Mouse (Mus musculus) urinary bladder, postnatal 25 days (tissue): ENCODE data around the gene Zfp799.
A peak's percentile ranks its signal among the peaks of the same experiment; 100 is the strongest.
"Not testable (repeated sequence)": the region's sequence is repeated elsewhere in the genome, so short reads cannot be mapped to it uniquely, and the experiment has no call there.

Experiments used
- DNase-seq: peaks from one replicate; pipeline ENCODE4 v3.0.0; 2022; ENCODE audit warnings: low spot score

The Zfp799 gene

GRCm38 (mm10) chr17:32829540-32830417 lies at the start of gene Zfp799:
Zfp799 (minus strand) TSS chr17:32830261.
- DNase-seq = peak; percentile 51

- no peak for DNase-seq
Observed at GRCm38 (mm10) chr17:32878773-32879172, 48.7 kb upstream of the Zfp799 start.

- DNase-seq = no peak
Observed at GRCm38 (mm10) chr17:32877471-32878171, 47.6 kb upstream of the Zfp799 start.

GRCm38 (mm10) chr17:32872696-32873095 lies 42.6 kb upstream of the Zfp799 start:
- no peak for DNase-seq

GRCm38 (mm10) chr17:32872091-32872490 lies 42.0 kb upstream of the Zfp799 start:
- no peak for DNase-seq

- DNase-seq = no peak
Observed at GRCm38 (mm10) chr17:32871483-32871882, 41.4 kb upstream of the Zfp799 start.

GRCm38 (mm10) chr17:32867266-32867665 lies 37.2 kb upstream of the Zfp799 start:
- not testable (repeated sequence) for DNase-seq

GRCm38 (mm10) chr17:32856713-32857112 lies 26.7 kb upstream of the Zfp799 start:
- not testable (repeated sequence) for DNase-seq

- DNase-seq = no peak
Observed at GRCm38 (mm10) chr17:32851581-32851980, 21.5 kb upstream of the Zfp799 start.

GRCm38 (mm10) chr17:32841388-32841787 lies 11.3 kb upstream of the Zfp799 start:
- no peak for DNase-seq

GRCm38 (mm10) chr17:32839083-32839802 lies 9.2 kb upstream of the Zfp799 start:
- no peak for DNase-seq

- no peak for DNase-seq
Observed at GRCm38 (mm10) chr17:32830418-32830782, 339 bp upstream of the Zfp799 start.

- DNase-seq = no peak
Observed at GRCm38 (mm10) chr17:32816074-32816784, 13.8 kb downstream of the Zfp799 start.

GRCm38 (mm10) chr17:32814136-32814535 lies 15.9 kb downstream of the Zfp799 start:
- no peak for DNase-seq

GRCm38 (mm10) chr17:32810648-32811047 lies 19.4 kb downstream of the Zfp799 start:
- DNase-seq = no peak

GRCm38 (mm10) chr17:32809544-32810374 lies 20.3 kb downstream of the Zfp799 start, which contains the start of gene Zfp811:
Zfp811 (minus strand) TSS chr17:32809931.
- no peak for DNase-seq

- DNase-seq = no peak
Observed at GRCm38 (mm10) chr17:32808921-32809320, 21.1 kb downstream of the Zfp799 start.

- no peak for DNase-seq
Observed at GRCm38 (mm10) chr17:32789244-32789643, 40.8 kb downstream of the Zfp799 start.

GRCm38 (mm10) chr17:32788576-32788975 lies 41.5 kb downstream of the Zfp799 start:
- DNase-seq = no peak

GRCm38 (mm10) chr17:32788094-32788559 lies 41.9 kb downstream of the Zfp799 start, which contains the start of gene Zfp871:
Zfp871 (minus strand) TSS chr17:32788287.
- peak; percentile 61 for DNase-seq
